Mouse (Mus musculus): Measurements from ENCODE around the gene Tbxas1. TPM values are rescaled to one million over a fixed set of nuclear protein-coding genes. Genes with fewer than 3 reads are reported as not detected.

Gene Tbxas1
- polyA plus RNA-seq, 1 experiment from 2014 or later: 3.4 TPM

DNA sequence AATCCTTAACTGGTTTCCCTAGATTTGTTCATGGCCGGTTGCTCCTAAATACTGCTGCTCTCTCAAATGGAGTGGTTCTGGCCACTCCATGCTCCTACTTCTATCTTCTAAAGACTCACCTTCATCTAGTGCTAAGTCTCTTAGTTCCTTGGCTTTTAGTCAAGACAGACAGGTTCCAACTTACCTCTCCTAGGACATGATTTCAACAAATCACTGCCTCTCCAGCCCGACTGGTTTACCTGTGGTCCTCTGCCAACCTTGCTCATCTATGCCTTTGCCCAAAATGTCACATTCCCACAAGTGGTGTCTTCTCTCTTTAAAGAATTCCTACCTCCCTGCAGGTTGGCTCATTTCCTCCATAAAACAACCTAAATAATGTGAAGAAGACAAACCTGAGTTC is 2.5 kb downstream of the Tbxas1 start:
- H3K4me2 ChIP-seq: no peak overlapping the region
- no peaks in the 10 kb centered on the region for H3K36me3 ChIP-seq
- WGBS: 91% methylated on average over 2 of the region's 2 CpGs
- no peak overlapping the region for H3K27ac ChIP-seq
- no peaks in the 10 kb centered on the region for H3K27me3 ChIP-seq
- ATAC-seq (ENCODE audit: borderline replicate concordance, extremely low read depth, low FRiP score, low TSS enrichment): no peak
- H3K4me3 ChIP-seq: no peak overlapping the region
- peaks cover 17% of the 10 kb centered on the region for H3K4me1 ChIP-seq
- no peak overlapping the region for H3K9ac ChIP-seq
- H3K9me3 ChIP-seq: no peaks in the 10 kb centered on the region

DNA sequence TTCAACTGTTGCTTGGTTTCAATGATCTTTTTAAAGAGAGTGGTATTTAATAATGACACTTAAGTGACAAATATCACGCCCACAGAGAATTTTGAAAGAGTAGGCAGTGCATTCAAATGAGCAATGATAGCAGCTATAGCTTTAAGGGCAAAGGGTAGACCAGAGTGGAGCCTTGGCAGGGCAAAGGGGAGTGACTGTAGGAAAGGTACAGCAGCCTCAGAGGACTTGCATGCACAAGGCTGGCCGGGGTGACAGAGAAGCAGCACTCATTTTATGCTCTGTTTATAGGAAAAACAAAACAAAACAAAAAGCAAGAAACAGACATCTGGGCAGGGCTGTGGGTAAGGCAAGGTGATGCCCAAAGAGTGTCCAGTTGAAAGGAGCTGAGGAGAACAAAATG is 6.3 kb downstream of the Tbxas1 start:
- no peak overlapping the region for H3K4me3 ChIP-seq
- WGBS: 65% methylated on average over 2 of the region's 2 CpGs
- no peak for ATAC-seq (ENCODE audit: borderline replicate concordance, extremely low read depth, low FRiP score, low TSS enrichment)
- no peak overlapping the region for H3K9ac ChIP-seq
- 0 out of 2 replicates have a peak, but pooled peaks cover 3% of the 10 kb centered on the region for H3K27me3 ChIP-seq
- H3K4me1 ChIP-seq: peaks cover 18% of the 10 kb centered on the region
- no peak overlapping the region for H3K4me2 ChIP-seq
- H3K36me3 ChIP-seq: no peaks in the 10 kb centered on the region
- H3K9me3 ChIP-seq: no peaks in the 10 kb centered on the region
- H3K27ac ChIP-seq: no peak overlapping the region

GRCm38 (mm10) chr6:38881975-38882374 is 6.8 kb downstream of the Tbxas1 start:
- H3K27me3 ChIP-seq: 0 out of 2 replicates have a peak, but pooled peaks cover 3% of the 10 kb centered on the region
- 59% methylated on average over 6 of the region's 6 CpGs for WGBS
- peaks cover 18% of the 10 kb centered on the region for H3K4me1 ChIP-seq
- H3K27ac ChIP-seq: no peak overlapping the region
- H3K4me3 ChIP-seq: no peak overlapping the region
- H3K4me2 ChIP-seq: no peak overlapping the region
- no peak overlapping the region for H3K9ac ChIP-seq
- H3K36me3 ChIP-seq: no peaks in the 10 kb centered on the region
- ATAC-seq (ENCODE audit: borderline replicate concordance, extremely low read depth, low FRiP score, low TSS enrichment): no peak
- H3K9me3 ChIP-seq: no peaks in the 10 kb centered on the region

GRCm38 (mm10) chr6:38882728-38883171 is 7.5 kb downstream of the Tbxas1 start:
- H3K4me3 ChIP-seq: no peak overlapping the region
- 0 out of 2 replicates have a peak, but pooled peaks cover 3% of the 10 kb centered on the region for H3K27me3 ChIP-seq
- H3K27ac ChIP-seq: no peak overlapping the region
- no peak overlapping the region for H3K9ac ChIP-seq
- no peaks in the 10 kb centered on the region for H3K36me3 ChIP-seq
- no peak for ATAC-seq (ENCODE audit: borderline replicate concordance, extremely low read depth, low FRiP score, low TSS enrichment)
- peaks cover 14% of the 10 kb centered on the region for H3K4me1 ChIP-seq
- 32% methylated on average over 6 of the region's 6 CpGs for WGBS
- no peak overlapping the region for H3K4me2 ChIP-seq
- no peaks in the 10 kb centered on the region for H3K9me3 ChIP-seq

- Histone ChIP-seq H3K27ac (peak overlapping the region; percentile 41; the same call in 1 of the 2 replicates), H3K36me3 (no peaks in the 10 kb centered on the region), H3K4me2 (no peak overlapping the region), H3K9ac (no peak overlapping the region), H3K27me3 (0 out of 2 replicates have a peak, but pooled peaks cover 3% of the 10 kb centered on the region), H3K4me1 (peaks cover 14% of the 10 kb centered on the region), H3K9me3 (no peaks in the 10 kb centered on the region), H3K4me3 (no peak overlapping the region)
- ATAC-seq (ENCODE audit: borderline replicate concordance, extremely low read depth, low FRiP score, low TSS enrichment): no peak
- WGBS: 37% methylated on average over 3 of the region's 3 CpGs
Observed at GRCm38 (mm10) chr6:38884482-38884881, 9.3 kb downstream of the Tbxas1 start.

DNA sequence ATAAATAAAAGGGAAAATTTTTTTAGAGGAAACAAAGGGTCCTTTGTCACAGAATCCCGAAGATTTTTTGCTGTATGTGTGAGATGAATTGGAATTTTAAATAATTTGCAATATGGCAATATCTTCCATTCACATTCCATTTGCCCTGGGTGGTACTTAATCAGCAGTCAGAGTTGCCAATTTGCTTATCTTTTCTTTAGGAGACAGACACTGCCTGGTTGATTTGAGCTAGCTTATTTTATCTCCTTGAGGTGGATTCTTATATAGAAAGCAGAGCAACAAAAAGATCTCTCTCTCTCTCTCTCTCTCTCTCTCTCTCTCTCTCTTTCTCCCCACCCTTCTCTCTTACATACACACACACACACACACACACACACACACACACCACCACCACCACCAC is 9.9 kb downstream of the Tbxas1 start:
- H3K4me2 ChIP-seq: no peak overlapping the region
- peaks cover 14% of the 10 kb centered on the region for H3K4me1 ChIP-seq
- no peaks in the 10 kb centered on the region for H3K9me3 ChIP-seq
- 27% methylated on average over 1 of the region's 1 CpGs for WGBS
- no peak overlapping the region for H3K9ac ChIP-seq
- no peak overlapping the region for H3K27ac ChIP-seq
- H3K27me3 ChIP-seq: 0 out of 2 replicates have a peak, but pooled peaks cover 3% of the 10 kb centered on the region
- H3K4me3 ChIP-seq: no peak overlapping the region
- H3K36me3 ChIP-seq: no peaks in the 10 kb centered on the region
- ATAC-seq (ENCODE audit: borderline replicate concordance, extremely low read depth, low FRiP score, low TSS enrichment): no peak

GRCm38 (mm10) chr6:38887436-38887835 is 12.2 kb downstream of the Tbxas1 start:
- no peak overlapping the region for H3K9ac ChIP-seq
- no peak overlapping the region for H3K4me2 ChIP-seq
- no peak for ATAC-seq (ENCODE audit: borderline replicate concordance, extremely low read depth, low FRiP score, low TSS enrichment)
- no peaks in the 10 kb centered on the region for H3K9me3 ChIP-seq
- H3K4me3 ChIP-seq: no peak overlapping the region
- WGBS: 74% methylated on average over 4 of the region's 4 CpGs
- H3K36me3 ChIP-seq: no peaks in the 10 kb centered on the region
- H3K27me3 ChIP-seq: 0 out of 2 replicates have a peak, but pooled peaks cover 3% of the 10 kb centered on the region
- no peak overlapping the region for H3K27ac ChIP-seq
- peaks cover 14% of the 10 kb centered on the region for H3K4me1 ChIP-seq

- H3K36me3 ChIP-seq: no peaks in the 10 kb centered on the region
- no peak overlapping the region for H3K27ac ChIP-seq
- WGBS: 69% methylated on average over 6 of the region's 6 CpGs
- no peak overlapping the region for H3K9ac ChIP-seq
- no peak overlapping the region for H3K4me2 ChIP-seq
- no peak overlapping the region for H3K4me3 ChIP-seq
- H3K9me3 ChIP-seq: no peaks in the 10 kb centered on the region
- no peaks in the 10 kb centered on the region for H3K27me3 ChIP-seq
- peaks cover 5% of the 10 kb centered on the region; the same call in 1 of the 2 replicates for H3K4me1 ChIP-seq
- ATAC-seq (ENCODE audit: borderline replicate concordance, extremely low read depth, low FRiP score, low TSS enrichment): no peak
Observed at GRCm38 (mm10) chr6:38889156-38889555, 14.0 kb downstream of the Tbxas1 start.

- H3K4me3 ChIP-seq: no peak overlapping the region
- H3K4me1 ChIP-seq: peaks cover 5% of the 10 kb centered on the region; the same call in 1 of the 2 replicates
- no peak overlapping the region for H3K27ac ChIP-seq
- ATAC-seq (ENCODE audit: borderline replicate concordance, extremely low read depth, low FRiP score, low TSS enrichment): no peak
- no peak overlapping the region for H3K9ac ChIP-seq
- WGBS: 49% methylated on average over 2 of the region's 2 CpGs
- no peaks in the 10 kb centered on the region for H3K27me3 ChIP-seq
- no peak overlapping the region for H3K4me2 ChIP-seq
- no peaks in the 10 kb centered on the region for H3K9me3 ChIP-seq
- no peaks in the 10 kb centered on the region for H3K36me3 ChIP-seq
Observed at GRCm38 (mm10) chr6:38892017-38892416, 16.8 kb downstream of the Tbxas1 start.

DNA sequence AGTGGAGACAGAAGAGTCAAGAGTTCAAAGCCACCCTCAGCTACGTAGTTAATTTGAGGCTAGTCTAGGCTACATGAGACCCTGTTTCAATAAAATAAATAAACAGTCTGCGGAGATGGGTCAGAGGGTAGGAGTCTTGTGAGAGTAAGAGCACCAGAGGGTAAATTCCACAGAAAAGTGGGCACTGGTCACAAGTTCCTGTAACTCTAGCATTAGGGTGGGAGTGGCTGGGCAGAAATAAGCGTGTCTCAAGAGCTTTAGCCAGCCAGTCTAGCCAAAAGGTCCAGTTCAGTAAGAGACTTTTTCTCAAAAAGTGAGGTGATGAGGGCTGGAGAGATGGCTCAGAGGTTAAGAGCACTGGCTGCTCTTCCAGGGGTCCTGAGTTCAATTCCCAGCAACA is 18.4 kb downstream of the Tbxas1 start:
- Histone ChIP-seq H3K4me2 (no peak overlapping the region), H3K27me3 (no peaks in the 10 kb centered on the region), H3K27ac (no peak overlapping the region), H3K9me3 (no peaks in the 10 kb centered on the region), H3K9ac (no peak overlapping the region), H3K4me1 (peaks cover 10% of the 10 kb centered on the region; the same call in 1 of the 2 replicates), H3K36me3 (no peaks in the 10 kb centered on the region), H3K4me3 (no peak overlapping the region)
- no peak for ATAC-seq (ENCODE audit: borderline replicate concordance, extremely low read depth, low FRiP score, low TSS enrichment)
- whole genome bisulfite sequencing: 41% methylated on average over 3 of the region's 3 CpGs

DNA sequence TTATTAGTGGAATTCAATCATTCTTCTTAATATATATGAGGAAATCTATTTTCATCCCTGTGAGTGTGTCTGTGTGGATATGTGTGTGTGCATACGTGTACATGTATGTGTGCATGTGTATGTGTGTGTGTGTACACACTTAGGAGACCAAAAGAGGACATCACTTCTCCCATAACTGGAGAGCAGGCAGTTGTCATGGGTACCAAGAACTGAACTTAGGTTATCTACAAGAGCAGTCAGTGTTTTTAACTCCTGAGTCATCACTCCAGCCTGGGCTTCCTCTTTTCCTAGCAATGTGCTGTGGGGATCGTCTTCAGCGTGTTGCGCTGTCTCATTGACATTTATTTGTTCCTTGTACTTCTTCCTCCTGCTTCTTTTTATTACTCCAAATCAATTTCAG is 24.9 kb downstream of the Tbxas1 start:
- H3K36me3 ChIP-seq: no peaks in the 10 kb centered on the region
- H3K9me3 ChIP-seq: no peaks in the 10 kb centered on the region
- ATAC-seq (ENCODE audit: borderline replicate concordance, extremely low read depth, low FRiP score, low TSS enrichment): no peak; the same call in 1 of the 2 replicates
- H3K27ac ChIP-seq: no peak overlapping the region
- 76% methylated on average over 4 of the region's 4 CpGs for WGBS
- no peak overlapping the region for H3K9ac ChIP-seq
- no peaks in the 10 kb centered on the region for H3K27me3 ChIP-seq
- H3K4me1 ChIP-seq: peaks cover 10% of the 10 kb centered on the region; the same call in 1 of the 2 replicates
- H3K4me2 ChIP-seq: no peak overlapping the region
- no peak overlapping the region for H3K4me3 ChIP-seq

DNA sequence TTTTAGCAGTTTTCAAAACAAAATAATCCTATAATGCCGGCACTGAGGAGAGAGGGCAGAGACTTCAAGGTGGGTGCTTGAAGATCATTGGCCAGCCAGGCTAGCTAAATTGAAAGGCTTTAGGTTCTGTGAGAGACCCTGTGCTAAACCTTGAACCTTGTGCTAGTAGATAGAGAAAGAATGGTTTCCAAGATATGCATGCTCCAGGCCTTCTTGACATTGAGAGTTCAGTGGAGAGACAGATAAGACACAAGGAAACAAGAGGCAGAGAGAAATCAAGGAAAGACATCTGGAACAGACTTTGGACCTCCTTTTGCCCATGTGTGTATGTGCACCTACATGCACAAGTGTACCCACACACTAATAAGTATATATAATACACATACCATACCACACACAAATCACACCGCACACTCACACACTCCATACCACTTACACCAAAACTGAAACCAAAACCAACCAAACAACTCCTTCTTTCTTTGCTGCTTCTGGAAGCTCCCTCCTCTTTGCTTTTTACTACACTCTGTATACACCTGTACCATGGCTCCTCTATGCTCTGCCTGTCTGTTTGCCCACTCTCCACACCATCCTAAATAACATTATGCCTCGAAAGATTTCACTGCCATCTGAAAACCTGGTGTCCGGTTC is 25.4 kb downstream of the Tbxas1 start:
- Histone ChIP-seq H3K4me3 (no peak overlapping the region), H3K4me1 (peaks cover 10% of the 10 kb centered on the region; the same call in 1 of the 2 replicates), H3K27ac (no peak overlapping the region), H3K4me2 (no peak overlapping the region), H3K9me3 (no peaks in the 10 kb centered on the region), H3K36me3 (no peaks in the 10 kb centered on the region), H3K27me3 (no peaks in the 10 kb centered on the region), H3K9ac (no peak overlapping the region)
- 82% methylated on average over 4 of the region's 4 CpGs for WGBS
- ATAC-seq (ENCODE audit: borderline replicate concordance, extremely low read depth, low FRiP score, low TSS enrichment): no peak
